Mouse (Mus musculus): Measurements from ENCODE around the gene Mroh2a.

GRCm38 (mm10) chr1:88255989-88256754, 29.4 kb downstream of the Mroh2a start:
- TF ChIP-seq CTCF (IDR thresholded peaks at IDR 0.05): no peak
- TF ChIP-seq POLR2A (IDR thresholded peaks at IDR 0.05; ENCODE audit: insufficient read depth, low read depth, low read length): no peak

Data from heart, adult 2 months (tissue).